Mouse (Mus musculus) hindbrain, postnatal 0 days (tissue): Measurements from ENCODE around the gene Pus7. TPM values are rescaled to one million over a fixed set of nuclear protein-coding genes. Genes with fewer than 3 reads are reported as not detected.
"Not testable (repeated sequence)": the region's sequence is repeated elsewhere in the genome, so short reads cannot be mapped to it uniquely, and the experiment has no call there.

Source experiments
- ATAC-seq: fragments of 200-750 bp; cut with Nextera tagmentation; 2 replicates; pipeline ENCODE4 v1.8.0; 2017; ENCODE audit warnings: mild to moderate bottlenecking, moderate TSS enrichment, moderate library complexity
- DNase-seq: peaks from one replicate; pipeline ENCODE4 v3.0.0-alpha.2; 2015; ENCODE audit warnings: low spot score
- H3K27ac ChIP-seq: fragments of 300-500 bp; sonication (generic); 2 replicates; pipeline ENCODE4 v1.5.1; 2014; ENCODE audit warnings: mild to moderate bottlenecking
- H3K27me3 ChIP-seq: fragments of 300-500 bp; sonication (generic); 2 replicates; pipeline ENCODE4 v1.6.1; 2014; ENCODE audit warnings: low read length, mixed read lengths; ENCODE audit not compliant: insufficient read depth
- H3K36me3 ChIP-seq: fragments of 300-500 bp; sonication (generic); 2 replicates; pipeline ENCODE4 v1.6.1; 2014; ENCODE audit warnings: low read length, mixed read lengths; ENCODE audit not compliant: insufficient read depth
- H3K4me1 ChIP-seq: fragments of 300-500 bp; sonication (generic); 2 replicates; pipeline ENCODE4 v1.6.1; 2014; ENCODE audit warnings: antibody characterized with exemption, low read length, mixed read lengths; ENCODE audit not compliant: insufficient read depth
- H3K4me2 ChIP-seq: fragments of 300-500 bp; sonication (generic); 2 replicates; pipeline ENCODE4 v1.6.1; 2014; ENCODE audit warnings: low read depth, mild to moderate bottlenecking, low read length, moderate library complexity, mixed read lengths
- H3K4me3 ChIP-seq: fragments of 300-500 bp; sonication (generic); 2 replicates; pipeline ENCODE4 v1.5.1; 2014; ENCODE audit warnings: low read length
- H3K9ac ChIP-seq: fragments of 300-500 bp; sonication (generic); replicated peaks from 2 replicates; pipeline ENCODE4 v1.6.1; 2014; ENCODE audit warnings: mild to moderate bottlenecking, low read length, moderate library complexity, mixed read lengths
- H3K9me3 ChIP-seq: fragments of 300-500 bp; sonication (generic); 2 replicates; pipeline ENCODE4 v1.6.1; 2016; ENCODE audit warnings: low read length, mixed read lengths
- CTCF ChIP-seq: IDR thresholded peaks from 2 replicates; pipeline ENCODE4 v1.5.1; 2016; ENCODE audit warnings: antibody characterized with exemption, control low read depth, low read depth
- WGBS: fragments of 180-500 bp; shearing (Covaris S2); extraction: QIAGEN DNeasy Blood & Tissue Kit; methylation state at CpG from one replicate; pipeline ENCODE4 v1.1.7; 2014; 5-methylcytosine and 5-hydroxymethylcytosine counted together
- polyA plus RNA-seq: library from polyadenylated mRNA; unstranded; fragments of >200 nt; fragmentation: Nextera tagmentation; extraction: Ambion mirVana; gene quantifications from 2 replicates; pipeline ENCODE4 v1.2.1, GENCODE M21; 2015
- total RNA-seq: library from RNA; depleted of rRNA; stranded (reverse); fragments of >200 nt; gene quantifications from 2 replicates; pipeline ENCODE4 v1.2.3, GENCODE M21; 2014; rRNA removed

The Pus7 gene
- total and polyA plus RNA-seq, 2 experiments from 2014 or later, result 8.7 to 14.4 TPM

DNA sequence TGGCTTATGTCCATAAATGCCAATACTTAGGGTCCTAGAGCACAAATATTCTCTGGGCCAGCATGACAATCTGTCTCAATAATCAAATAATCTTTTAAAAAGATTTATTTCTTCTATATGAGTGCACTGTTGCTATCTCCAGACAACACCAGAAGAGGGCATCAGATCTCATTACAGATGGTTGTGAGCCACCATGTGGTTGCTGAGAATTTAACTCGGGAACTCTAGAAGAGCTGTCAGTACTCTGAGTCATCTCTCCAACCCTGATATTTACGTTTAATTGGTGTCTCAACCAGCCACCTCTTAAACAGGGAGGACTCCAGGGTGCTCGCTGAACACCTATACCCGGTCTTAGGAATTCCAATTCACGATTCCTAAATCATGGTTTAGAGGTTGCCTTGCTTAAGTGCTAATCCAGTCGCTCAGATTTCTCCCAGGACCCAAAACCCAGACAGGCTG is 71.8 kb downstream of the Pus7 start:
- not testable (repeated sequence) for H3K36me3 ChIP-seq, H3K4me1 ChIP-seq, H3K27me3 ChIP-seq, H3K9me3 ChIP-seq
- ATAC-seq, result peak; percentile 57
- peak; percentile 54 for TF ChIP-seq CTCF
- peak overlapping the region; percentile 77 for H3K4me2 ChIP-seq
- peak overlapping the region; percentile 69 for H3K4me3 ChIP-seq
- peak; percentile 6 for DNase-seq
- H3K9ac ChIP-seq, result peak overlapping the region; percentile 51
- 44% methylated on average over 6 of the region's 6 CpGs for WGBS
- peak overlapping the region; percentile 45; the same call in 1 of the 2 replicates for H3K27ac ChIP-seq

DNA sequence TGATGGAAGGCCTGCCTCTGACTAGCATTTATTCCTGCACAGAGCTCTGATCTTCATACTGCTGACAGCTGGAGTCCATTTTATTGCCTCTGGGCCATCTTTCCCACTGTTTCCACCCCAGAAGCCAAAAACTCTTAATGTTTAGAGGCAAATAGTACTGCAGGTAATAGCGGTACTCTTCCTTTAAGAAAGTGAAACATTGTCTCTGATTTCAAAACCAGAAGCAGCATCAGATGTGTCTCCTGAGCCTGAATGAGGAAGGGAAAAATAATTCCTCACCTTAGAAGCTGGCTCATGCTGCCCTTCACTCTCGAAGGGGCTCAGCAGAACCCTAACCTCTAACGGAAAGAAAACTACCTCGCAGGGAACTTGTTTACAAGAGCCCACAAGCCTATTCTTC is 72.3 kb downstream of the Pus7 start:
- Histone ChIP-seq H3K4me1 (no peaks in the 10 kb centered on the region), H3K36me3 (no peaks in the 10 kb centered on the region), H3K4me3 (no peak overlapping the region), H3K9ac (no peak overlapping the region), H3K27me3 (no peaks in the 10 kb centered on the region), H3K27ac (no peak overlapping the region), H3K9me3 (no peaks in the 10 kb centered on the region), H3K4me2 (no peak overlapping the region)
- no peak for TF ChIP-seq CTCF
- no peak for ATAC-seq
- 97% methylated on average over 4 of the region's 4 CpGs for WGBS
- no peak for DNase-seq

- Histone ChIP-seq H3K4me2 (no peak overlapping the region), H3K4me1 (no peaks in the 10 kb centered on the region), H3K27me3 (no peaks in the 10 kb centered on the region), H3K4me3 (no peak overlapping the region), H3K9me3 (no peaks in the 10 kb centered on the region), H3K36me3 (no peaks in the 10 kb centered on the region), H3K27ac (no peak overlapping the region), H3K9ac (no peak overlapping the region)
- ATAC-seq (no peak), DNase-seq (no peak)
- WGBS, result 95% methylated on average over 1 of the region's 1 CpGs
- TF ChIP-seq CTCF, result no peak
Measured at GRCm38 (mm10) chr5:23709661-23710060, 73.8 kb downstream of the Pus7 start.

DNA sequence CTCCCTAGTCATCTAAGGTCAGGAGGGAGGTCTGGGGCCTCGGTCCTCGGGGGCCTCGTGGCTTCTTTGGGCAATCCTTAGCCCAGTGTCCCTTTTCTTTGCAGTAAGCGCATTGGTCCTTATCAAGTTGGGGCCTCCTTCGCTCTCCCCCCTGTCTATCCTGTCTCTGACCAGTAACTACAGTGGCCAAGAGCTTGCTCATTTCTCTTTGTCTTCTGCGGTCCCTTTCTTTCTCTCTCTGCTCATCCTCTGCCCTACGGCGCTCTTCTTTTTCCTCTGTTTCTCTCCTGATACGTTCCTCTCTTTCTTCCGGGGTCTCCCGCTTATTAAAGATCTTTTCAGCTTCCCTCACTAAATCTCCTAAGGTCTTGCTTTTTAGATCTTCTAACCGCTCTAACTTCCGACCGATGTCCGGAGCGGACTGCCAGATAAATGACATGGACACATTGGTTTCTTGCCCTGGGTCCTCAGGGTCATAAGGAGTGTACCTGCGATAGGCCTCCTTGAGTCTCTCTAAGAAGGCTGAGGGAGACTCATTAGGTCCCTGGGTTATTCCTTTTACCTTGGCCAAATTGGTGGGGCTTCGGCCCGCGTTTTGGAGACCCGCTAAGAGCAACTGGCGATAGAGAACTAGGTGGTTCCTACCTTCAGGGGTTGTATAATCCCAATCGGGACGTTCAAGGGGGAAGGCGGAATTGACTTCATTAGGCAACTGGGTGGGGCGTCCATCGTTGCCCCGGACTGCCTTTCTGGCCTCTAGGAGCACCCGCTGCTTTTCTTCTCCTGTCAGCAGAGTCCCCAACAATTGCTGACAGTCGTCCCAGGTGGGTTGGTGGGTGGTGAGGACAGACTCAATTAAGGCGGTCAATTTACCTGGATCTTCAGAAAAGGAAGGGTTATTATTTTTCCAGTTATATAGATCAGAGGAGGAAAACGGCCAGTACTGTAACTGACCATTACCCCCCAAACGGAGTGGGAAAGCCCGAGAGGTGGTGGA is 76.6 kb downstream of the Pus7 start:
- WGBS, result 99% methylated on average over 31 of the region's 34 CpGs
- H3K36me3 ChIP-seq, H3K27ac ChIP-seq, DNase-seq, H3K27me3 ChIP-seq, ATAC-seq, H3K4me3 ChIP-seq, H3K9ac ChIP-seq, H3K4me1 ChIP-seq, H3K4me2 ChIP-seq: not testable (repeated sequence)
- peaks cover 10% of the 10 kb centered on the region; the same call in 1 of the 2 replicates for H3K9me3 ChIP-seq

- Histone ChIP-seq H3K4me1 (no peaks in the 10 kb centered on the region), H3K9ac (no peak overlapping the region), H3K27me3 (no peaks in the 10 kb centered on the region), H3K36me3 (no peaks in the 10 kb centered on the region), H3K4me2 (no peak overlapping the region), H3K4me3 (no peak overlapping the region), H3K27ac (no peak overlapping the region), H3K9me3 (peaks cover 26% of the 10 kb centered on the region)
- no peak for ATAC-seq
- no peak for DNase-seq
- no peak for TF ChIP-seq CTCF
- WGBS, result 92% methylated on average over 1 of the region's 1 CpGs
Measured at GRCm38 (mm10) chr5:23697457-23697856, 86.1 kb downstream of the Pus7 start.

Other genes with a start within 250 kb of the Pus7 start
- 55.0 and 62.2 TPM in 2 replicates for gene Srpk2, start 99.1 kb downstream of the Pus7 start, total RNA-seq
- gene Srpk2, start 99.1 kb downstream of the Pus7 start, polyA plus RNA-seq, result 150 TPM in 2 replicates
- gene Rint1, start 4.0 kb upstream of the Pus7 start, total RNA-seq, result 22.6 and 26.5 TPM in 2 replicates
- 24.0 and 26.4 TPM in 2 replicates for gene Rint1, start 4.0 kb upstream of the Pus7 start, polyA plus RNA-seq
- gene Tomm7, start 60.5 kb upstream of the Pus7 start, total RNA-seq, result 7.5 and 10.1 TPM in 2 replicates
- gene Tomm7, start 60.5 kb upstream of the Pus7 start, polyA plus RNA-seq, result 92.2 and 101 TPM in 2 replicates
- 24.5 and 26.6 TPM in 2 replicates for gene Fam126a, start 247.0 kb upstream of the Pus7 start, total RNA-seq
- 16.5 and 17.7 TPM in 2 replicates for gene Fam126a, start 247.0 kb upstream of the Pus7 start, polyA plus RNA-seq